ENCODE assay signal across 9 mouse cellular contexts in the genomic region with DNA sequence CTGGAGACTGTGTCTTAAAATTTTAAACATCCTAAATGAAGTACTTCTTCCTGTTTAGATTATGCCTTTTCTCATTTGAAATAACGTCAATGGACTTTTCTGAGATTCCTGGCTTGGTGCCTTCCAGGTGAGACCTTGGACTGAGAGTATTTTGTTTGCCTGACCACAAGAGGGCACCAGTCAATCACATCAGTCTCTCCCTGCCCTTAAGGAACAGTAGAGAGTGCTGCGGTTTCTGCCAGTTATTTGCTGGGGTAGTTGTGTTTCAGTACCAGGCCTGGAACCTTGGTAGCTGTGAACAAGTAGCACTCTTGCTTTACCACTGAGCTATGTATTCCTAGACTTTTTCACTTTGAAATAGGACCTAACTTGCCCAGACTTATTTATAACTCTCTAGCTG. TPM values are rescaled to one million over a fixed set of nuclear protein-coding genes. Genes with fewer than 3 reads are reported as not detected.
DNase-seq lines count a peak whose midpoint lies in the region; ATAC-seq and TF ChIP-seq lines count a peak whose summit lies in the region.
"Had no signal": no experiment of that assay in that cellular context is flagged by ENCODE, and none has a peak within 500 bp of the region (broad histone marks: within the 10 kb centered on the region; RNA-seq: fewer than 3 reads in every experiment).

No protein-coding gene starts in this region.

- H3K9ac ChIP-seq in embryonic facial prominence, embryonic 11.5 days (replicated peaks; ENCODE audit: low read length): no peak overlapping the region
- H3K9ac ChIP-seq in midbrain, postnatal 0 days (replicated peaks; ENCODE audit: low read length, poor library complexity, severe bottlenecking): no peak overlapping the region

- WGBS in embryonic facial prominence, embryonic 11.5 days: 10% methylated on average over 2 of the region's 2 CpGs
- 6% methylated on average over 2 of the region's 2 CpGs for WGBS in midbrain, postnatal 0 days

- ATAC-seq in embryonic facial prominence, embryonic 11.5 days (replicated peaks; ENCODE audit: insufficient number of reproducible peaks, low FRiP score, low TSS enrichment, low read depth): peak; percentile 57; the same call in 1 of the 2 replicates
- ATAC-seq in midbrain, postnatal 0 days (ENCODE audit: low FRiP score): no peak

- intact Hi-C loops in heart, postnatal 14 days (cut with DNase I): loop anchor here (1.0 to 5.0 kb wide), 3 partner anchors 37 to 148 kb away; partner anchors contain the start of gene Ubap2
- intact Hi-C loops in left cerebral cortex, postnatal 4 days (cut with DNase I): no loop called here

- no peak overlapping the region for H3K4me2 ChIP-seq in embryonic facial prominence, embryonic 11.5 days (ENCODE audit: low read depth, low read length)
- no peak overlapping the region for H3K4me2 ChIP-seq in midbrain, postnatal 0 days (ENCODE audit: low read depth, low read length, poor library complexity, severe bottlenecking)

- no peaks in the 10 kb centered on the region for H3K9me3 ChIP-seq in embryonic facial prominence, embryonic 11.5 days (replicated peaks; ENCODE audit: control insufficient read depth, low read length)
- no peaks in the 10 kb centered on the region for H3K9me3 ChIP-seq in midbrain, postnatal 0 days (ENCODE audit: low read length)

- peak; percentile 75 for TF ChIP-seq CTCF in midbrain, postnatal 0 days (IDR thresholded peaks at IDR 0.05)

- H3K4me3 ChIP-seq in embryonic facial prominence, embryonic 11.5 days (ENCODE audit: low read depth, low read length): no peak overlapping the region
- H3K4me3 ChIP-seq in midbrain, postnatal 0 days (ENCODE audit: low read depth, low read length): no peak overlapping the region

- H3K27me3 ChIP-seq in embryonic facial prominence, embryonic 11.5 days (ENCODE audit: control insufficient read depth, insufficient read depth, low read length): no peaks in the 10 kb centered on the region
- H3K27me3 ChIP-seq in midbrain, postnatal 0 days (ENCODE audit: insufficient read depth, low read length): 0 out of 2 replicates have a peak, but pooled peaks cover 4% of the 10 kb centered on the region

- no peak overlapping the region for H3K27ac ChIP-seq in embryonic facial prominence, embryonic 11.5 days (replicated peaks; ENCODE audit: low read depth, low read length)
- H3K27ac ChIP-seq in midbrain, postnatal 0 days (ENCODE audit: low read depth, low read length): no peak overlapping the region

- no peaks in the 10 kb centered on the region for H3K36me3 ChIP-seq in embryonic facial prominence, embryonic 11.5 days (replicated peaks; ENCODE audit: control insufficient read depth, insufficient read depth, low read depth, low read length)
- no peaks in the 10 kb centered on the region for H3K36me3 ChIP-seq in midbrain, postnatal 0 days (ENCODE audit: insufficient read depth, low read length)

- no peaks in the 10 kb centered on the region for H3K4me1 ChIP-seq in embryonic facial prominence, embryonic 11.5 days (ENCODE audit: control insufficient read depth, insufficient read depth, low read length)
- no peaks in the 10 kb centered on the region for H3K4me1 ChIP-seq in midbrain, postnatal 0 days (ENCODE audit: insufficient read depth, low read length)

- peak; percentile 45 to 60 for DNase-seq in right cerebral cortex, adult 2 months (ENCODE audit: low spot score in 2 of 2)
- no peak for DNase-seq in right cerebral cortex, postnatal 4 days
- peak; percentile 45 for DNase-seq in adrenal gland, postnatal 25 days
- peak; percentile 74 for DNase-seq in embryonic facial prominence, embryonic 11.5 days (ENCODE audit: low spot score)
- peak; percentile 69 to 78 for DNase-seq in heart, postnatal 14 days
- DNase-seq in left cerebral cortex, postnatal 4 days: peak; percentile 46
- peak; percentile 62 for DNase-seq in midbrain, postnatal 0 days (ENCODE audit: low spot score)
- peak; percentile 68 for DNase-seq in thymus, postnatal 25 days

RNA-seq across cellular contexts. Expression of gene Nol6, which starts 5.2 kb away (rescaled TPM):
- total RNA-seq in adrenal gland, postnatal 25 days (2021): 56.1 and 57.0 TPM in 2 replicates
- 18.6 and 20.7 TPM in 2 replicates for polyA plus RNA-seq in embryonic facial prominence, embryonic 11.5 days (2014; fragmentation: Nextera tagmentation; extraction: Ambion mirVana)
- total RNA-seq in heart, postnatal 14 days (2021): 10 to 100 TPM; 16.3 to 16.8 TPM
- 10 to 100 TPM; 83.6 to 85.6 TPM for total RNA-seq in left cerebral cortex, postnatal 4 days (2021)
- total RNA-seq in midbrain, postnatal 0 days (2014; rRNA removed): 67.9 and 70.8 TPM in 2 replicates
- 39.9 and 40.1 TPM in 2 replicates for polyA plus RNA-seq in midbrain, postnatal 0 days (2015; fragmentation: Nextera tagmentation; extraction: Ambion mirVana)

RNA-seq across cellular contexts. Expression of gene Ube2r2, which starts 6.1 kb away (rescaled TPM):
- total RNA-seq in adrenal gland, postnatal 25 days (2021): 105 and 106 TPM in 2 replicates
- 109 and 110 TPM in 2 replicates for polyA plus RNA-seq in embryonic facial prominence, embryonic 11.5 days (2014; fragmentation: Nextera tagmentation; extraction: Ambion mirVana)
- total RNA-seq in heart, postnatal 14 days (2021): 100 to 1,000 TPM; 121 to 132 TPM
- total RNA-seq in left cerebral cortex, postnatal 4 days (2021): 100 to 1,000 TPM; 101 to 103 TPM
- total RNA-seq in midbrain, postnatal 0 days (2014; rRNA removed): 49.9 TPM in 2 replicates
- polyA plus RNA-seq in midbrain, postnatal 0 days (2015; fragmentation: Nextera tagmentation; extraction: Ambion mirVana): 41.0 and 50.4 TPM in 2 replicates

RNA-seq across cellular contexts. Expression of gene Aqp3, which starts 31.4 kb away (rescaled TPM):
- total RNA-seq in adrenal gland, postnatal 25 days (2021): not detected in 2 replicates
- polyA plus RNA-seq in embryonic facial prominence, embryonic 11.5 days (2014; fragmentation: Nextera tagmentation; extraction: Ambion mirVana): 1.0 and 1.4 TPM in 2 replicates
- under 1 TPM; 0.88 to 0.91 TPM for total RNA-seq in heart, postnatal 14 days (2021)
- under 1 TPM in 1 of 2 experiments, not detected in 1; 0.20 TPM for total RNA-seq in left cerebral cortex, postnatal 4 days (2021)
- total RNA-seq in midbrain, postnatal 0 days (2014; rRNA removed): 1.1 TPM in 1 of 2 replicates, not detected in the other
- 0.25 and 0.47 TPM in 2 replicates for polyA plus RNA-seq in midbrain, postnatal 0 days (2015; fragmentation: Nextera tagmentation; extraction: Ambion mirVana)
- total RNA-seq: layer of hippocampus, adult 18-20 months had no signal
